Mouse (Mus musculus) layer of hippocampus, adult 2 months (tissue): ENCODE measurements around the gene Perp. TPM values are rescaled to one million over a fixed set of nuclear protein-coding genes. Genes with fewer than 3 reads are reported as not detected.

Experiments used
- DNase-seq, 2 experiments: peaks; one replicate each; pipeline ENCODE4 v3.0.0; 2022; ENCODE audit warnings: low spot score in 2 of 2
- H3K27ac ChIP-seq: fragments of 200-600 bp; 2 replicates; pipeline ENCODE4 v1.8.1; 2022
- H3K4me3 ChIP-seq: fragments of 200-600 bp; 2 replicates; pipeline ENCODE4 v1.8.1; 2022; ENCODE audit warnings: mild to moderate bottlenecking
- CTCF ChIP-seq: fragments of 200-600 bp; conservative IDR thresholded peaks from 2 replicates; pipeline ENCODE4 v1.8.1; 2022; ENCODE audit warnings: antibody characterized with exemption, mild to moderate bottlenecking, moderate library complexity
- long read RNA-seq, 2 experiments: library from polyadenylated mRNA; stranded (forward); transcript quantifications; one replicate each; pipeline ENCODE4 v2.0.0; 2021; ENCODE audit warnings: borderline mapping rate in 2 of 2
- total RNA-seq, 2 experiments: library from RNA; stranded (reverse); gene quantifications; 2 replicates each; pipeline ENCODE4 v1.2.3; 2021

The Perp gene
- total RNA-seq, result 1 to 10 TPM; 3.2 to 3.5 TPM
- long read RNA-seq, experiment 1, partial matches to known transcripts, result 0 of 2 reads
- long read RNA-seq, experiment 1, other reads (novel, unspliced or antisense), result 0 of 2 reads
- long read RNA-seq, experiment 2, partial matches to known transcripts, result 1 of 3 reads
- long read RNA-seq, experiment 2, other reads (novel, unspliced or antisense), result 0 of 3 reads

DNA sequence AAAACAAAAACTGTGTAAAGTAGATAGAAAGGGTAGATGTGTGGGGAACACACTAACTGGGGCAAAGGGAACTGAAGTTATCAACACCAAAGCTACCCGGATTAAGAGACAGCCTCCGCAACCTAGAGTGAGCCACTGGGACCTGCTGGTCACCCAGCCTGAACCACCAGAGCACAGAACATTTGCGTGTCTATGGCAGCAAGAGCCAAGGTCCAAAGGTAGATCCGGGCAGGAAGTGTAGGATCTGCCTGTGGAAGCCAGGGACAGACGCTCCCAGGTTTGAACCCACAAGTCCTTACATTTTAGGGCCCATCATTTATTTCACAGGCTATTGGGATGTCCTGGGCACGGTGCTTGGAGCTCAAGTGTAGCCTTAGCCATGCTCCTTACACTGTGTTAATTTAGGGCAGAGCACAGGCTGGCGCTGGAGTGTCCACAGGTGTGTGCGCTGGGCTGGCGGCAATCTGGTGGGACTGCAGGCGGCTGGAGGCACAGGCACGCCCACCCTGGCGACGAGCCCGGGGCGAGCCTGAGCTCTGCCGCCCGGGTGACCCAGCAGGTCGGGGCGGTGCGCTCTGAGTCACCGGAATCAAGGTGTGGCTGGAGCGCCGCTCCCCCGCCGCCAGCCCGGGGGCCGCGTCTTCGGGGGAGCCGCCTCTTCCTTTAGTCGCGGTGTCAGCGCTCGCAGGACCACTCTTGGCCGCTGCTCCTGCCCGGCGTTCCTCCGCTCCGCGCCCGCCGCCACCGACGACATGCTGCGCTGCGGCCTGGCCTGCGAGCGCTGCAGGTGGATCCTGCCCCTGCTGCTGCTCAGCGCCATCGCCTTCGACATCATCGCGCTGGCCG, at the start of gene Perp:
TSS of gene Perp (plus strand) at position 580 of the 846 bp plus-strand sequence.
- TF ChIP-seq CTCF, result no peak
- Histone ChIP-seq H3K4me3 (peak within 1 kb of the TSS; percentile 57), H3K27ac (peak within 1 kb of the TSS; percentile 28; the same call in 1 of the 2 replicates)
- DNase-seq, result no peak

DNA sequence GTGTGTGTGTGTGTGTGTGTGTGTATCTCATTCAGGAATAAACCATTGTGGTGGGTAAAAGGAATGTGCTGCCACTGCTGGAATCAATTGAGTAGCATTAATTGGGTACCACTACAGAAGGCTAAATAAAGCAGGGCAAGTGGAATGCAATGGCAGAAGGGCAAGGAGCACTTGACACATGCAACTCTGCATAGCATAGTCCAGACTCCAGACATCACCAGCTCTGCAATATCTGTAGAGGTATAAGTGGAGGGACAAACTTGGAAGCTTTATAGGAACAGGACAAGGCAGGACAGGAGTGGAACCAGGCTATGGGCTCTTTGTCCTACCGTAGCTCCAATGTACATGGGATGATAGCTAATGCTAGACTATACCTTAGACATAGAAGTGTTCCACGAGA, 33.1 kb upstream of the Perp start:
- H3K4me3 ChIP-seq, result no peak overlapping the region
- no peak overlapping the region for H3K27ac ChIP-seq
- no peak for TF ChIP-seq CTCF
- no peak for DNase-seq

DNA sequence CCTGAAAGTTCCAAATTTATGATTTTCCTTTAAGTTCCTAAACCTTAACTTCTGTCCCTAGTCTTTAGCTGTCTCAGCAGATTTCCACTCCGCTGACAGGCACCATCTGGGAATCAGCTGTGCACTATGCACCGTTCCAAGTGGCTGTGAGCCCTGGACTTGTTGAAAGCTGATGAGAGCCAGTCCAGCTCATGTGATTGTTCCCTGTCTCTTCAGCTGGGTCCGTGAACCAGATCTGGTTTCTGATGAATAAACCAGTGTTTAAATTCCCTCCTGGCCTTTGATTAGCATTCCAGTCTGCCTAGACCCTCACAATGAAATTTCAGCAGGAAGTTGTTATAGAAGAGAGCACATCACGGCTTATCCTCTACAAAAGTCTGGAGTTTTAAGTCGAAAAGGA, 28.3 kb upstream of the Perp start:
- Histone ChIP-seq H3K4me3 (no peak overlapping the region), H3K27ac (no peak overlapping the region)
- no peak for TF ChIP-seq CTCF
- DNase-seq, result peak; percentile 18 to 19

DNA sequence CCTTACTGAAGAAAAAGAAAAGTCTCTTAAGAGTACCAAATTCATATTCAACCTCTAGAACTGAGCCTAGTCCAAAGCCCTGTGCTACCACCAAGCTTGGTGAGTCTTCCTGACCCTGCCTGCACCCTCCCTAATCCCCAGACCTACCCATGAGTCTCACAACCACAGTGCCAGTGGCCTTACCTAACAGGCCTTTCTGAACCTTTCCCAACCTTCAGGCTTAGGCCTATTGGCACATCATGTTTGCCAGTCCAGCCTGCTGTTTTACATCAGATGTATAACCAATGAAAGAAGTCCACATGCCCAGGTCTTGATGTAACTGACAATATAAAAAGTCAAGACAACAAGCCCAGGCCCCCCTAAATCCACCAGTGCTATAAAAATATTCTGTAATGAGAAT, 19.7 kb upstream of the Perp start:
- no peak for DNase-seq
- Histone ChIP-seq H3K27ac (no peak overlapping the region), H3K4me3 (no peak overlapping the region)
- no peak for TF ChIP-seq CTCF

DNA sequence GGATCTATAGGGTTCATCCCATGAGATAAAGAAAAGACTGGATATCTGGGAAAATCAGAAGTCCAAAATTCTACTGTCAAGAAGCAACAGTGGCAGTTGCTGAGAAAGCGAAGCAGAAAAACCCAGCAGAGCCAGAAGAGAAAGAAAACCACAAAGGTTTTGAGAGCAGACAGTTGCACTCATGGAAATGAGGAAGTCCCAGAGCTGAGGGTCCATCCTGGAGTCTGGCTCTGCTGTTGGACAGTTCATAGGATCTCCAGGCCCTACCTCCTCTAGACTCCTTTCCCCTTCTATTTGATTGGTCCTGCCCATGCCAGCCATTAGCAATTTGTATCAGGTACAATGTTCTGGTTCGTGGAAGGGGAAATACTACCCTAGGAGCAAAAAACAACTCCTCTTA, 18.7 kb upstream of the Perp start:
- Histone ChIP-seq H3K27ac (no peak overlapping the region), H3K4me3 (no peak overlapping the region)
- DNase-seq, result no peak
- TF ChIP-seq CTCF, result no peak

DNA sequence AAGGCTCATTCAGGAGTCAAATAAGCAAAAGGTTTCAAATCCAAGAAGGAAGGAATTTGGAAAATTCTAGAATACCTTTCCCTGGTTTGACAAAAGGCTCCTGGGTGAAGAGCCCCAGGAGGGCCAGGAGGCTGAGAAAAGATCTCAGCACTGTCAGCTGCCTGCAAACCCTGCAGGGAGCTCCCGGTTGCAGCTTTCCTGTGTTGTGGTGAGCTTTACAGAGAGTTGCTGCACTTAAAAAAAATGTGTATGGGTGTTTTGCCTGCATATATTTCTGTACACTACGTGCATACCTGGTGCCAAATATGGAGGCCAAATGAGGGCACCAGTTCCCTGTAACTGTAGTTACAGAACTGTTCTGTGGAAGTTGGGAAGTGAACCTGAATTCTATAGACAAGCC, 16.9 kb upstream of the Perp start:
- Histone ChIP-seq H3K4me3 (no peak overlapping the region), H3K27ac (no peak overlapping the region)
- TF ChIP-seq CTCF, result no peak
- DNase-seq, result no peak

DNA sequence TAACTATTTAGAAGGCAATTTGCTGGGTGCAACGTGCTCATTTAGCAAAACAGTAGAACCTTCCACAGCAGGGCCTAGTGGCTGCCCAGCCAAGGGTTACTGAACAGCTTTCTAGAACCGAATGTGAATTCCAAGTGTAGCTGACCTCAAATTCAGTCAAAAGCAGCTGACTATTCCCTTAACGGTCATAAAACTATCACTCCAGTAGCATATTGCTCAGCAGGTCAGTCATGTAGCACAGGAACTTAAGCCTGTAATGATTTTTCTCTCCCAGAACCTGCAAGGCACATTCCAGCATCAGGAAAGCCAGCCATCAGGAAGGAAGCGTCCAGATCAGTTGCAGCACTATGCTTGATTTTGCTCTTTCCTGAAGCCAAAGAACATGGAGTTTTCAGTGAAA, 14.5 kb upstream of the Perp start:
- TF ChIP-seq CTCF, result no peak
- no peak overlapping the region for H3K27ac ChIP-seq
- DNase-seq, result no peak
- H3K4me3 ChIP-seq, result no peak overlapping the region

DNA sequence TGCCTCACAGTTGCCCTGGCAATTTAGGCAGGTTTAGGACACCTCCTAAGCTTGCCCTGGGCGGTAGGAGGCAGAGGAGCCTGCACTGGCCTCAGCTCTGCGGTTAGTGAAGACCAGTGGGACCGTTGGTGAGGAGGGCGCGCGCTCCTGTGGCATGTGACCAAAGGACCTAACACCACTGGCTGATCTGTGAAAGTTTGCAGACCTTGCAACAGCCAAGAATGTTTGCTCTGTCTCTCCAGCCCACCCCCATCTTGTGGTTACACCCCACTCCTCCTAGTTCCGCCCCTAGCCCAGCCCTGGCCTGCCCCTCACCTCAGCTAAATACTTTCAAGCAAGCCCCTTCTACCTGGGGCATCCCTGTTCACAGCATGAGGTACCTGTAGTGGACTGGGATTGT, 13.0 kb upstream of the Perp start:
- DNase-seq, result no peak
- no peak for TF ChIP-seq CTCF

DNA sequence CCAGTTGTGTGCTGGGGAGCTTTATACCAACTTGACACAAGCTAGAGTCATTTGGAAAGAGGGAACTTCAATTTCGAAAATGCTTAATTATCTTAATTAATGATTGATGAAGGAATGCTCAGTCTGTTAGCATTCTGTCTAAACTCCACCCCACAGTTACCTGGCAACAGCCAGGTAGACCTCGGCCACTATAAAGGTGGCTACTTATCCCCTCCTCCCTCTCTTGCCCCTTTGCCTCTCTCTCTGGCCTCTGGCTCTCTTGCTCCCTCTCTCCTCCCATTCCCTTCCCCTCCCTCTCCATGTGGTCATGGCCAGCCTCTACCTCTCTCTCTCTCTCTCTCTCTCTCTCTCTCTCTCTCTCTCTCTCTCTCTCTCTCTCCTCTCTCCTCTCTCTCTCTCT, 10.4 kb upstream of the Perp start:
- DNase-seq, result no peak
- no peak overlapping the region for H3K27ac ChIP-seq
- no peak for TF ChIP-seq CTCF
- H3K4me3 ChIP-seq, result no peak overlapping the region

More for the DNA sequence above, 13.0 kb upstream of the Perp start:
- Histone ChIP-seq H3K4me3 (no peak overlapping the region), H3K27ac (no peak overlapping the region)

DNA sequence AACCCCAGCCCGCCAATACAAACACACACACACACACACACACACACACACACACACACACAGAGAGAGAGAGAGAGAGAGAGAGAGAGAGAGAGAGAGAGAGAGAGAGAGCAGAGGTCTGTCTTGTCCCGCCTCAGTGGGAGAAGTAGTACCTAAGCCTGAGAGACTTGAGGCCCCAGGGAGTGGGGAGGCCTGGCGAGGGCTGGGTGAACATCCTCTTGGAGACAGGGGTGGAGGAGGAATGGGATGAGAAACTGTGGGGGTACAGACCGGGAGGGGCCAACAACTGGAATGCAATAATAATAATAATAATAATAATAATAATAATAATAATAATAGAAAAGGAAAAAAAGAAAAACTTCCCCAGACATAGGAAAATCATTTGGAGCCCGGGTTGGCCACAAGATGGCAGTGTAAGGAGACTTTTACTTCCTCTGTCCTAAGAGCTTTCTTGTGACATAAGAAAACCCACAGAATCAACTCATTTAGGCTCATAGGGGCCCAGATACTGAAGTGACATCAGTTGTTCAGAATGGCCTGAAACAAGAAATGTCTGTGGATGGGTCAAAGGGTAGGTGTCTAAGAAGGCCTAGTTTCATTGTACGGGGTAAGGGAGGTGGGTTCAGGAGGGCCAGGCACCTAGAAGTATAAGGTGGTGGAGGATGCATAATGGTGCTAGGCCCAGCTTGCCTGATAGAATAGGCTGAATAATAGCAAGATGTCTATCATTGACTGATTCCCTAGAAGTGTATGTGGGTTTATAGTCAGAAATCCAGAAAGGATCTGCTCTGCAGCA, 8.9 kb upstream of the Perp start:
- Histone ChIP-seq H3K4me3 (no peak overlapping the region), H3K27ac (no peak overlapping the region)
- peak; percentile 82 for TF ChIP-seq CTCF
- DNase-seq, result peak in 1 of 2 experiments; percentile 49

DNA sequence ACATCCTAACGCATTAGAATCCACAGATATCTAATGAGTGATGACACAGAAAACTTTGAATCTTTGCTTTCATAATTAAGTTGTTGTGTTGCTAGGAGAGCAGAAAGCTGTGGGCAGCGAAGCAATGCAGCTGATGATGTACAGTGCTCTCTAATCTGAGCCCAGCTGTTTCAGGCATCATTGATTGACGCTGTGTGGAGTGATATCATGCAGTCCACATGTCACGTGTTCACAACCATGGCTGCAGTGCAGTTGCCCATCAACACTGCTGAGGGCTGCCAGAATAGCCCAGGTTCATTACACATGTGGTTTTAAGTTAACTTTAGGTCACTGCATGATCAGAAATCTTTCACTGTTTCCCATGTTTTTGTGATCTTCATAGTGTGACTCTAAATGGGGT, 5.3 kb upstream of the Perp start:
- H3K4me3 ChIP-seq, result no peak overlapping the region
- H3K27ac ChIP-seq, result no peak overlapping the region
- no peak for DNase-seq
- no peak for TF ChIP-seq CTCF

DNA sequence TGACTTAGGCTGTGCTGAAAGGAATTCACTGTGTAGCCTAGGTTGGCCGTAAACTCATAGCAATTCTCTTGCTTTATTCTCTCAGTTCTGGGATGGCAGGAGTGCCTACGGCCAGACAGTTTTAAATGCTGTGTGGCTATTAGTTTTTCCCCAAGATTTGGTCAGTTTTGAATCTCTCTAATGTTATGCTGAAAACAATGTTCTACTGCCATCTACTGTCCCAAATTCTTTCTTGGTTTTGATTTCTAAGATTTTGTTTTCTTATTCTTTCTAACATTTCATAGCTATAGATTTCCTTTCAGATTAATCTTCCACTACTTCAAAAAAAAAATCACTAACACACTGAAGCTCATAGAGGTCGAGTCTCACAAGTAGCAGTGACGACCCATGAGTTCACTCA, 4.1 kb upstream of the Perp start:
- DNase-seq, result no peak
- Histone ChIP-seq H3K4me3 (no peak overlapping the region), H3K27ac (no peak overlapping the region)
- TF ChIP-seq CTCF, result peak; percentile 77

DNA sequence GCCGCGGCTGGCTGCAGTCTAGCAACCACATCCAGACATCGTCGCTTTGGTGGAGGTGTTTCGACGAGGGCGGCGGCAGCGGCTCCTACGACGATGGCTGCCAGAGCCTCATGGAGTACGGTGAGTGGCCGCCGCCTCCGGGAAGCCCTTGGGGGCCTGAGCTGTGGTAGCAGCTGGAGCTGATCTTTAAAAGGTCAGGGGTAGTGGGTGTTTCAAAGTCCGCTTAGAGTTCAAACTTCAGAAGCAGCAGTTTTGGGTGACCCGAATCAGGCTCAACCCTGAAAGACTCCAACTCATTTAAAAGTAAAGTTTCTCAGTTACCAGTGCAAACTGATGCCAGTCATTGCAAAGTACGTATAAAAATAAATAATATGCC, 455 bp downstream of the Perp start:
- no peak for DNase-seq
- peak overlapping the region; percentile 57 for H3K4me3 ChIP-seq
- H3K27ac ChIP-seq, result peak overlapping the region; percentile 28; the same call in 1 of the 2 replicates
- no peak for TF ChIP-seq CTCF

DNA sequence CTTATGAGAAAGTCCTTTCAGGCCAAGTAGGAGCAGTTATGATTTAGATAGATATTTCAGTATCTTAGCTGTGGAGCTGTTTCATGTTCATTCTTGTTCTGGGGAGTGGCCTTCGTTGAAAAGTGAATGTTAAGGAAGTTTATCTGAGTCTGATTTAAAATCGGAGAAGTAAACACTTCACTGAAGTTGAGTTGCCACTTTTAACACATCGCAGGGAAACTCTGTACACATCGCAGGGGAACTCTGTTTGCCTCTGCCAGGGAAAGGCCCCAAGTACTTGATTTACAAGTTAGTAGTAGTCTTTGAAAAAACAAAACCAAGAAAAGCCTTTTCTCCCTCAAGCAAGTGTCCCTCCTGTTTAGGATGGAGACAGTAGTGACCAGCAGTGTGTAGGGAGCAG, 891 bp downstream of the Perp start:
- TF ChIP-seq CTCF, result no peak
- no peak overlapping the region; the same call in 1 of the 2 replicates for H3K4me3 ChIP-seq
- no peak overlapping the region for H3K27ac ChIP-seq
- no peak for DNase-seq
